Mouse (Mus musculus) heart, embryonic 10.5 days (tissue): ENCODE measurements around the gene Piwil1. TPM values are rescaled to one million over a fixed set of nuclear protein-coding genes. Genes with fewer than 3 reads are reported as not detected.

Source experiments
- DNase-seq: peaks from one replicate; pipeline ENCODE4 v3.0.0-alpha.2; 2017; ENCODE audit warnings: low spot score
- H3K27ac ChIP-seq: fragments of 300-500 bp; sonication (generic); 2 replicates; pipeline ENCODE4 v1.5.1; 2016; ENCODE audit warnings: mild to moderate bottlenecking
- H3K27me3 ChIP-seq: fragments of 300-500 bp; sonication (generic); 2 replicates; pipeline ENCODE4 v1.6.1; 2016; ENCODE audit warnings: mild to moderate bottlenecking; ENCODE audit not compliant: poor library complexity, insufficient read depth, severe bottlenecking
- H3K36me3 ChIP-seq: fragments of 300-500 bp; sonication (generic); 2 replicates; pipeline ENCODE4 v1.6.1; 2016; ENCODE audit warnings: mild to moderate bottlenecking, moderate library complexity
- H3K4me1 ChIP-seq: fragments of 300-500 bp; sonication (generic); 2 replicates; pipeline ENCODE4 v1.6.1; 2016; ENCODE audit warnings: mild to moderate bottlenecking
- H3K4me3 ChIP-seq: fragments of 300-500 bp; sonication (generic); 2 replicates; pipeline ENCODE4 v1.5.1; 2016; ENCODE audit warnings: mild to moderate bottlenecking, moderate library complexity
- H3K9me3 ChIP-seq: fragments of 300-500 bp; sonication (generic); 2 replicates; pipeline ENCODE4 v1.6.1; 2016; ENCODE audit warnings: mild to moderate bottlenecking, moderate library complexity
- WGBS: fragments of 180-500 bp; shearing (Covaris S2); methylation state at CpG from one replicate; pipeline ENCODE4 v1.1.7; 2016; 5-methylcytosine and 5-hydroxymethylcytosine counted together
- polyA plus RNA-seq: library from polyadenylated mRNA; unstranded; fragments of >200 nt; fragmentation: Nextera tagmentation; extraction: Ambion mirVana; gene quantifications from 2 replicates; pipeline ENCODE4 v1.2.1, GENCODE M21; 2016

Gene Piwil1
- polyA plus RNA-seq, 1 experiment from 2014 or later, result not detected

GRCm38 (mm10) chr5:128776386-128776785 lies 74.1 kb downstream of the Piwil1 start:
- Histone ChIP-seq H3K27me3 (no peaks in the 10 kb centered on the region), H3K36me3 (no peaks in the 10 kb centered on the region), H3K27ac (no peak overlapping the region), H3K4me1 (no peaks in the 10 kb centered on the region), H3K4me3 (no peak overlapping the region), H3K9me3 (no peaks in the 10 kb centered on the region)
- 63% methylated on average over 2 of the region's 2 CpGs for WGBS
- DNase-seq, result no peak

GRCm38 (mm10) chr5:128781621-128782020 lies 79.3 kb downstream of the Piwil1 start:
- 69% methylated on average over 22 of the region's 22 CpGs for WGBS
- Histone ChIP-seq H3K4me3 (no peak overlapping the region), H3K9me3 (no peaks in the 10 kb centered on the region), H3K4me1 (no peaks in the 10 kb centered on the region), H3K27me3 (no peaks in the 10 kb centered on the region), H3K36me3 (no peaks in the 10 kb centered on the region), H3K27ac (no peak overlapping the region)
- DNase-seq, result no peak

DNA sequence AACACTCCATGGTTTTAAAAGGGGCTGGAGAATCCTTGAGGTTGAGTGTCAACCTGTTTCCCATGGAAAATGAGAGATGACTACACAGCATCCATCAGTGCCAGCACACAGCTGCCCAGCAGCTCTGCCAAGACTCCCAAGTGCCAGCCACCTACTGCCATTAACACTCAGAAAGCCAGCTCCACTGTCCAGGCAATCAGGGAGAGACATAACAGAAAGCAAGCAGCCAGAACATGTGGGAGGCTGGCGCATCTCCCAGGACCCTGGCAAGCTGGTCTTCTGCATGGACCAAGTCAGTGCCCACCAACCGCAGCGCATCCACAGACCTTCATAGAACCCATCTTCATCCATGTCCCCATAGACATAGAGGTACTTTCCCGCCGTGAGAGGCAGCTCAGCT lies 98.3 kb downstream of the Piwil1 start:
- Histone ChIP-seq H3K4me3 (no peak overlapping the region), H3K9me3 (no peaks in the 10 kb centered on the region), H3K27me3 (no peaks in the 10 kb centered on the region), H3K36me3 (no peaks in the 10 kb centered on the region), H3K4me1 (peaks cover 4% of the 10 kb centered on the region; the same call in 1 of the 2 replicates), H3K27ac (no peak overlapping the region)
- DNase-seq, result no peak
- 84% methylated on average over 5 of the region's 5 CpGs for WGBS

Other genes with a start within 250 kb of the Piwil1 start
- gene Fzd10, start 101.7 kb upstream of the Piwil1 start, polyA plus RNA-seq, result 0.58 and 1.0 TPM in 2 replicates